Mouse (Mus musculus): ENCODE measurements at regions not wholly inside any gene's neighbourhood (a gene's known extent, or its start where the extent isn't known, plus 50 kb on each side); places are given as distances from the start of the nearest gene placed in this dataset.
"Not testable (repeated sequence)": the region's sequence is repeated elsewhere in the genome, so short reads cannot be mapped to it uniquely, and the experiment has no call there.

- no peak for DNase-seq (ENCODE audit: low spot score)
Measured at GRCm38 (mm10) chr12:109749711-109750243, 149.6 kb upstream of the Rtl1 start.

GRCm38 (mm10) chr12:109754986-109755385, 154.9 kb upstream of the Rtl1 start:
- DNase-seq (ENCODE audit: low spot score) = no peak

GRCm38 (mm10) chr12:109764293-109764692, 164.2 kb upstream of the Rtl1 start:
- no peak for DNase-seq (ENCODE audit: low spot score)

- not testable (repeated sequence) for DNase-seq (ENCODE audit: low spot score)
Measured at GRCm38 (mm10) chr12:109766602-109767001, 166.5 kb upstream of the Rtl1 start.

- DNase-seq (ENCODE audit: low spot score) = no peak
Measured at GRCm38 (mm10) chr12:109772543-109772942, 172.4 kb upstream of the Rtl1 start.

- DNase-seq (ENCODE audit: low spot score) = no peak
Measured at GRCm38 (mm10) chr12:109773909-109774313, 173.8 kb upstream of the Rtl1 start.

GRCm38 (mm10) chr12:109798846-109799245, 198.7 kb upstream of the Rtl1 start:
- DNase-seq (ENCODE audit: low spot score) = no peak

GRCm38 (mm10) chr12:109799395-109799794, 199.3 kb upstream of the Rtl1 start:
- DNase-seq (ENCODE audit: low spot score) = no peak

GRCm38 (mm10) chr12:109827241-109827915, 227.2 kb upstream of the Rtl1 start:
- DNase-seq (ENCODE audit: low spot score) = no peak

GRCm38 (mm10) chr12:109830303-109831020, 230.3 kb upstream of the Rtl1 start:
- no peak for DNase-seq (ENCODE audit: low spot score)

- no peak for DNase-seq (ENCODE audit: low spot score)
Measured at GRCm38 (mm10) chr12:109832964-109833363, 232.8 kb upstream of the Rtl1 start.

GRCm38 (mm10) chr12:109836521-109836920, 236.4 kb upstream of the Rtl1 start:
- no peak for DNase-seq (ENCODE audit: low spot score)

GRCm38 (mm10) chr12:109839126-109839587, 239.0 kb upstream of the Rtl1 start:
- no peak for DNase-seq (ENCODE audit: low spot score)

GRCm38 (mm10) chr12:109839946-109840524, 239.9 kb upstream of the Rtl1 start:
- DNase-seq (ENCODE audit: low spot score) = no peak

- DNase-seq (ENCODE audit: low spot score) = no peak
Measured at GRCm38 (mm10) chr12:109844723-109845601, 244.8 kb upstream of the Rtl1 start.

- no peak for DNase-seq (ENCODE audit: low spot score)
Measured at GRCm38 (mm10) chr12:109845602-109845906, 245.4 kb upstream of the Rtl1 start.

GRCm38 (mm10) chr12:109856336-109856735, 256.2 kb upstream of the Rtl1 start:
- no peak for DNase-seq (ENCODE audit: low spot score)

- no peak for DNase-seq (ENCODE audit: low spot score)
Measured at GRCm38 (mm10) chr12:109857705-109858104, 257.6 kb upstream of the Rtl1 start.

- no peak for DNase-seq (ENCODE audit: low spot score)
Measured at GRCm38 (mm10) chr12:109864826-109865225, 264.7 kb upstream of the Rtl1 start.

GRCm38 (mm10) chr12:109871021-109871420, 270.9 kb upstream of the Rtl1 start:
- DNase-seq (ENCODE audit: low spot score) = no peak

GRCm38 (mm10) chr12:109874466-109874865, 274.3 kb upstream of the Rtl1 start:
- no peak for DNase-seq (ENCODE audit: low spot score)

- no peak for DNase-seq (ENCODE audit: low spot score)
Measured at GRCm38 (mm10) chr12:109881108-109881507, 281.0 kb upstream of the Rtl1 start.

Data from layer of hippocampus, adult 9-10 months (tissue).